Mouse (Mus musculus) forebrain, embryonic 13.5 days (tissue): Measurements from ENCODE around the gene Cnot6l. TPM values are rescaled to one million over a fixed set of nuclear protein-coding genes. Genes with fewer than 3 reads are reported as not detected.
A peak's percentile ranks its signal among the peaks of the same experiment; 100 is the strongest.

Source experiments
- ATAC-seq: fragments of 200-750 bp; cut with Nextera tagmentation; 2 replicates; pipeline ENCODE4 v1.8.0; 2017
- H3K27ac ChIP-seq: fragments of 300-500 bp; sonication (generic); 2 replicates; pipeline ENCODE4 v1.5.1; 2015; ENCODE audit warnings: inconsistent platforms, mild to moderate bottlenecking, moderate library complexity
- H3K27me3 ChIP-seq: fragments of 300-500 bp; sonication (generic); 2 replicates; pipeline ENCODE4 v1.6.1; 2015; ENCODE audit warnings: mild to moderate bottlenecking, inconsistent platforms
- H3K36me3 ChIP-seq: fragments of 300-500 bp; sonication (generic); 2 replicates; pipeline ENCODE4 v1.6.1; 2015; ENCODE audit warnings: mild to moderate bottlenecking, inconsistent platforms; ENCODE audit not compliant: poor library complexity, severe bottlenecking
- H3K4me1 ChIP-seq: fragments of 300-500 bp; sonication (generic); 2 replicates; pipeline ENCODE4 v1.6.1; 2015; ENCODE audit warnings: inconsistent platforms
- H3K4me2 ChIP-seq: fragments of 300-500 bp; sonication (generic); 2 replicates; pipeline ENCODE4 v1.6.1; 2015; ENCODE audit warnings: inconsistent platforms, mild to moderate bottlenecking, moderate library complexity
- H3K4me3 ChIP-seq: fragments of 300-500 bp; sonication (generic); 2 replicates; pipeline ENCODE4 v1.5.1; 2015; ENCODE audit warnings: mild to moderate bottlenecking, inconsistent platforms
- H3K9ac ChIP-seq: fragments of 300-500 bp; sonication (generic); 2 replicates; pipeline ENCODE4 v1.6.1; 2015; ENCODE audit warnings: mild to moderate bottlenecking, inconsistent platforms
- H3K9me3 ChIP-seq: fragments of 300-500 bp; sonication (generic); replicated peaks from 2 replicates; pipeline ENCODE4 v1.6.1; 2016; ENCODE audit warnings: inconsistent platforms
- WGBS: fragments of 180-500 bp; shearing (Covaris S2); methylation state at CpG from one replicate; pipeline ENCODE4 v1.1.7; 2015; 5-methylcytosine and 5-hydroxymethylcytosine counted together
- polyA plus RNA-seq: library from polyadenylated mRNA; unstranded; fragments of >200 nt; fragmentation: Nextera tagmentation; extraction: Ambion mirVana; gene quantifications from 2 replicates; pipeline ENCODE4 v1.2.1, GENCODE M21; 2015

The Cnot6l gene
- polyA plus RNA-seq: 12.0 and 12.6 TPM in 2 replicates

GRCm38 (mm10) chr5:96164021-96164411, at the start of gene Cnot6l:
TSS of gene Cnot6l (minus strand) at chr5:96164171.
- peak within 1 kb of the TSS; percentile 92 for H3K4me3 ChIP-seq
- peaks cover 17% of the 10 kb centered on the region for H3K4me1 ChIP-seq
- peak within 1 kb of the TSS; percentile 77 for H3K4me2 ChIP-seq
- ATAC-seq: no peak
- peak within 1 kb of the TSS; percentile 99 for H3K27ac ChIP-seq
- 60% methylated on average over 5 of the region's 5 CpGs for WGBS
- no peaks in the 10 kb centered on the region for H3K36me3 ChIP-seq
- H3K9me3 ChIP-seq: 0 out of 2 replicates have a peak, but pooled peaks cover 6% of the 10 kb centered on the region
- peak within 1 kb of the TSS; percentile 98 for H3K9ac ChIP-seq
- H3K27me3 ChIP-seq: no peaks in the 10 kb centered on the region

- peak; percentile 98 for ATAC-seq
- Histone ChIP-seq H3K27ac (peak overlapping the region; percentile 51; the same call in 1 of the 2 replicates), H3K27me3 (no peaks in the 10 kb centered on the region), H3K4me3 (peak overlapping the region; percentile 84), H3K36me3 (peaks cover 7% of the 10 kb centered on the region), H3K9ac (peak overlapping the region; percentile 77), H3K4me2 (peak overlapping the region; percentile 75), H3K4me1 (peaks cover 24% of the 10 kb centered on the region), H3K9me3 (no peaks in the 10 kb centered on the region)
- under 1% methylated on average over 35 of the region's 35 CpGs for whole genome bisulfite sequencing
These were observed 46.1 kb upstream of the Cnot6l start for GRCm38 (mm10) chr5:96209916-96210583.

- 2% methylated on average over 17 of the region's 17 CpGs for WGBS
- Histone ChIP-seq H3K4me3 (peak within 1 kb of the TSS; percentile 84), H3K4me2 (peak within 1 kb of the TSS; percentile 75), H3K9ac (peak within 1 kb of the TSS; percentile 77), H3K27ac (peak within 1 kb of the TSS; percentile 51), H3K27me3 (no peaks in the 10 kb centered on the region), H3K9me3 (no peaks in the 10 kb centered on the region), H3K36me3 (peaks cover 7% of the 10 kb centered on the region), H3K4me1 (peaks cover 24% of the 10 kb centered on the region)
- peak; percentile 79 for ATAC-seq
These were observed 45.5 kb upstream of the Cnot6l start, which contains the start of gene Mrpl1 for GRCm38 (mm10) chr5:96209459-96209858. TSS of gene Mrpl1 (plus strand) at chr5:96209493.

DNA sequence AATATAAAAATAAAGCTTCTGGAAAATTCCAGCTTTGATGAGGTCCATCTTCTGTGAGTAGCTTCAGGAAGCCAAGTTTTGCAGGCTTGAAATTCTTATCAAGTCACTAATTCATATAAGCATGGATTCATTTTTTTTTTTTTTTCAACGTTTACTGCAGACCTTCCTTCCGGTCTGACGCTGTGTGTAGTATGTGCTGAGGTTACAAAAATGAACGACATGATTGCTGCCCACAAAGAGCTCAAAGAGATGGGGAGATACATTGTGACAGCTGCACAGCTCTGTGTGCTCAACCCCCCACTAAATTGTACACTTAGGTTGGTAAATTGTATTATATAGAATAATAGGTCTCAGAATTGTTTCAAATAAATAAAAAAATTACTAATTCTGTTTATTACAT, 44.6 kb upstream of the Cnot6l start:
- Histone ChIP-seq H3K4me3 (no peak overlapping the region), H3K4me2 (no peak overlapping the region), H3K36me3 (no peaks in the 10 kb centered on the region), H3K4me1 (peaks cover 24% of the 10 kb centered on the region), H3K9ac (no peak overlapping the region), H3K27ac (no peak overlapping the region), H3K9me3 (no peaks in the 10 kb centered on the region), H3K27me3 (no peaks in the 10 kb centered on the region)
- no peak for ATAC-seq
- WGBS: 75% methylated on average over 4 of the region's 4 CpGs

GRCm38 (mm10) chr5:96207531-96207930, 43.6 kb upstream of the Cnot6l start:
- ATAC-seq: no peak
- Histone ChIP-seq H3K4me3 (no peak overlapping the region), H3K9me3 (no peaks in the 10 kb centered on the region), H3K36me3 (no peaks in the 10 kb centered on the region), H3K4me2 (no peak overlapping the region), H3K4me1 (peaks cover 24% of the 10 kb centered on the region), H3K9ac (no peak overlapping the region), H3K27ac (no peak overlapping the region), H3K27me3 (no peaks in the 10 kb centered on the region)
- WGBS: 78% methylated on average over 2 of the region's 2 CpGs

DNA sequence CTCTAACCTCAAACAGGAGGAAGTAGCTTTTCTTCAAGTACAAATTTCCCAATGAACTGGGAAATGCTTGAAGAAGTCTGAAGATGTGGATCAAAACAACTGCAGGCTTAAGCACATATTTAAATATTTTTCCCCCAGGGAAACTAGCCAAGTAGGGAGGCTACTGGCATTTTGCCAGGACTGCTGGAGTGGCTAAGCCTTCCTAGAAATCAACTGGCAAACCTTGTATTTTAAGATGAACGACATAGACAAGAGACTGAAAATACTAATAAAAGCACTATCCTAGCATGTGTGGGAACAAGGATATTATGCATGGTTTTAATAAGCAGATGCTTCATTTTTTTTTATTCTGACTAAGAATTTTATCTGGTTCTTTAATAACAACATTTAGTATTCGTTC, 42.9 kb upstream of the Cnot6l start:
- Histone ChIP-seq H3K4me1 (peaks cover 24% of the 10 kb centered on the region), H3K4me2 (no peak overlapping the region), H3K27me3 (no peaks in the 10 kb centered on the region), H3K9me3 (no peaks in the 10 kb centered on the region), H3K9ac (no peak overlapping the region), H3K27ac (no peak overlapping the region), H3K36me3 (no peaks in the 10 kb centered on the region), H3K4me3 (no peak overlapping the region)
- WGBS: 56% methylated on average over 2 of the region's 2 CpGs
- ATAC-seq: no peak

GRCm38 (mm10) chr5:96201462-96202154, 37.6 kb upstream of the Cnot6l start:
- Histone ChIP-seq H3K36me3 (no peaks in the 10 kb centered on the region), H3K4me2 (no peak overlapping the region), H3K9me3 (no peaks in the 10 kb centered on the region), H3K9ac (no peak overlapping the region), H3K4me1 (peaks cover 2% of the 10 kb centered on the region; the same call in 1 of the 2 replicates), H3K27me3 (no peaks in the 10 kb centered on the region), H3K27ac (no peak overlapping the region), H3K4me3 (no peak overlapping the region)
- 80% methylated on average over 10 of the region's 10 CpGs for WGBS
- ATAC-seq: no peak

- H3K27me3 ChIP-seq: no peaks in the 10 kb centered on the region
- WGBS: 82% methylated on average over 3 of the region's 3 CpGs
- no peaks in the 10 kb centered on the region for H3K36me3 ChIP-seq
- H3K9ac ChIP-seq: no peak overlapping the region
- no peaks in the 10 kb centered on the region for H3K9me3 ChIP-seq
- H3K4me1 ChIP-seq: no peaks in the 10 kb centered on the region
- no peak overlapping the region for H3K4me2 ChIP-seq
- no peak for ATAC-seq
- no peak overlapping the region for H3K27ac ChIP-seq
- H3K4me3 ChIP-seq: no peak overlapping the region
These were observed 36.3 kb upstream of the Cnot6l start for GRCm38 (mm10) chr5:96200269-96200668.

- H3K9ac ChIP-seq: no peak overlapping the region
- H3K9me3 ChIP-seq: no peaks in the 10 kb centered on the region
- no peak overlapping the region for H3K4me3 ChIP-seq
- no peak overlapping the region for H3K27ac ChIP-seq
- no peak for ATAC-seq
- 61% methylated on average over 6 of the region's 6 CpGs for WGBS
- no peaks in the 10 kb centered on the region for H3K27me3 ChIP-seq
- no peak overlapping the region for H3K4me2 ChIP-seq
- H3K36me3 ChIP-seq: no peaks in the 10 kb centered on the region
- no peaks in the 10 kb centered on the region for H3K4me1 ChIP-seq
These were observed 34.3 kb upstream of the Cnot6l start for GRCm38 (mm10) chr5:96198271-96198670.

DNA sequence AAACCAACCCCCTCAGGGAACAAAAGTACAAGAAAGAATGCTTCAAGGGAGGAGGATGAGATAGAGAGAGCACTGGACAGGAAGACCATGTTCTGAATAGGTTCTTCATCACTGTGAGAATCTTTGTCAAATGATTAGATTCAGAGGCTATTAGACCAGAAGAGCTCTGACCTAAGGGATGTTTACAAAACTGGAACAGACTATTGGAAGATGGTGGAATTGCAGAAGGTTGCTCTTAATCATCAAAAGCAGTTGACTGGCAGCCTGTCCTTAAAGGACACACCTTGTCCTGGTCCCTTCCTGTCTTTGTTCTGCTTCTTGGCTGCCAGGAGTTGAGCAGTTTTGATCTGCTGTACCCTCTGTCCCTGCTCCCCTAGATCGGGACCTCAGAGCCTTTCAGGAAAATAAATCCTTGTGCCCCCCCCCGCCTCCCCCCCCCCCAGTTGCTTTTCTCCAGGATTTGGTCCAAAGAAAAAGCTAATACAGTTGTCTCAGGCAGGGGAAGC, 32.6 kb upstream of the Cnot6l start:
- 63% methylated on average over 2 of the region's 2 CpGs for WGBS
- Histone ChIP-seq H3K4me3 (no peak overlapping the region), H3K4me2 (no peak overlapping the region), H3K27me3 (no peaks in the 10 kb centered on the region), H3K9ac (no peak overlapping the region), H3K27ac (no peak overlapping the region), H3K4me1 (no peaks in the 10 kb centered on the region), H3K9me3 (no peaks in the 10 kb centered on the region), H3K36me3 (no peaks in the 10 kb centered on the region)
- ATAC-seq: no peak

DNA sequence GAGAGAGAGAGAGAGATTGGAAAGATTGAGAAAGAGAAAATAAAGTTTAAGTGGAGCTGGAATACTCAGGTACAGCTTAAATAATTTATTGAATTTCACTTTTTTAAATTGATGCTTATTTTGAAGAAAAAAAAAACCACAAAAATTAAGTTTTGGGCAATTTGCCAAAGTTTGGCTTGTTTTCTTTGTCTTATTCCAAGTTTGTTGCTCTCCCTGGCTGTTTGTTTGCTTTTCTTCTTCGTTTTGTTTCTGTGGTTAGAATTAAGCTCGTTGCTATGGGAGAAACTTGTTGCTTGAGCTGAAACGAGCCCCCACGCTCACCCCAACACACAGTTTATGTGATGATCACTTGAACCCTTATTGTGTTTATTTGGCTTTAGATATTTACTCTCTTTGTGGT, 27.3 kb upstream of the Cnot6l start:
- no peaks in the 10 kb centered on the region for H3K27me3 ChIP-seq
- 63% methylated on average over 4 of the region's 4 CpGs for WGBS
- no peaks in the 10 kb centered on the region for H3K9me3 ChIP-seq
- no peak overlapping the region for H3K4me3 ChIP-seq
- H3K36me3 ChIP-seq: no peaks in the 10 kb centered on the region
- H3K4me1 ChIP-seq: no peaks in the 10 kb centered on the region
- no peak overlapping the region for H3K4me2 ChIP-seq
- H3K9ac ChIP-seq: no peak overlapping the region
- no peak overlapping the region for H3K27ac ChIP-seq
- ATAC-seq: no peak

DNA sequence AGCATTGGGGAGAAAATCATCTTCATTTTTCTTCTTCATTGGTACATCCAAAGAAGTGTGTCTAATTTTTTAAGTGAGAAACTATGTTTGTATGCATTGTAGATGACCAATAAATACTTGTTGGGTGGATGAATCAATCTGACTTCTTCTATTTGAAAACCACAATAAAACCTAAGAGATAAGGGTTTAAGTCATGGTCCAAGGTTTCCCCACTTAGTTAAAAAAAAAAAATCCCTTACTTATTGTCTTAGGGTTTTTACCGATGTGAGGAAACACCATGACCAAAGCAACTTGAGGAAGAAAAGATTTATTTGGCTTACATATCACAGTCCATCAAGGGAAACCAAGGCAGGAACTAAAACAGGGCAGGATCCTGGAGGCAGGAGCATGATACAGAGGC, 25.8 kb upstream of the Cnot6l start:
- Histone ChIP-seq H3K27me3 (no peaks in the 10 kb centered on the region), H3K9me3 (no peaks in the 10 kb centered on the region), H3K27ac (no peak overlapping the region), H3K4me3 (no peak overlapping the region), H3K4me1 (no peaks in the 10 kb centered on the region), H3K36me3 (no peaks in the 10 kb centered on the region), H3K4me2 (no peak overlapping the region), H3K9ac (no peak overlapping the region)
- 100% methylated on average over 1 of the region's 1 CpGs for WGBS
- no peak for ATAC-seq
